Mouse (Mus musculus) CH12.LX (cell line): Measurements from ENCODE around the gene 1700025C18Rik.

Experiments used
- BHLHE40 ChIP-seq: IDR thresholded peaks from 2 replicates; pipeline ENCODE4 v1.6.1; 2011; ENCODE audit warnings: mild to moderate bottlenecking, low read depth, low read length, improper control_type of control experiment
- ETS1 ChIP-seq: conservative IDR thresholded peaks from 2 replicates; pipeline ENCODE4 v1.6.1; 2012; ENCODE audit warnings: low read depth, mild to moderate bottlenecking, inconsistent platforms, low read length, improper control_type of control experiment, moderate library complexity
- IRF4 ChIP-seq: IDR thresholded peaks from 2 replicates; pipeline ENCODE4 v1.6.1; 2014; ENCODE audit warnings: low read depth, mild to moderate bottlenecking, inconsistent platforms, low read length, improper control_type of control experiment
- ZKSCAN1 ChIP-seq: IDR thresholded peaks from 2 replicates; pipeline ENCODE4 v1.6.1; 2012; ENCODE audit warnings: low read depth, inconsistent platforms, low read length, improper control_type of control experiment, borderline replicate concordance

- TF ChIP-seq BHLHE40 (no peak), ZKSCAN1 (no peak), ETS1 (no peak), IRF4 (no peak)
These were observed 9.9 kb downstream of the 1700025C18Rik start for GRCm38 (mm10) chr2:165080657-165081056.
